ENCODE assay signal across 30 mouse cellular contexts in genomic region chr2:64989426-64990187, GRCm38 (mm10). TPM values are rescaled to one million over a fixed set of nuclear protein-coding genes. Genes with fewer than 3 reads are reported as not detected.
DNase-seq lines count a peak whose midpoint lies in the region; ATAC-seq and TF ChIP-seq lines count a peak whose summit lies in the region.
"Had no signal": no experiment of that assay in that cellular context is flagged by ENCODE, and none has a peak within 500 bp of the region (broad histone marks: within the 10 kb centered on the region; RNA-seq: fewer than 3 reads in every experiment).

No protein-coding gene starts in this region.

- no peak overlapping the region for H3K9ac ChIP-seq in liver, adult 2 months (ENCODE audit: low read depth, low read length)
- H3K9ac ChIP-seq: embryonic facial prominence, embryonic 13.5 days; heart, embryonic 12.5 days; limb, embryonic 12.5 days; liver, embryonic 13.5 days; midbrain, embryonic 12.5 days; neural tube, embryonic 12.5 days had no signal

- peaks cover 11% of the 10 kb centered on the region; the same call in 1 of the 2 replicates for H3K79me2 ChIP-seq in liver, adult 2 months (ENCODE audit: control insufficient read depth, insufficient read depth, low read length)

- POLR2A ChIA-PET in Patski (lab: Charles Lee) = no interaction called here

- in situ Hi-C loops in Patski (cut with MboI; ENCODE audit: low pct_unique_long_range_greater_than_20kb) = no loop called here

- H3K27me3 ChIP-seq in kidney, adult 2 months (replicated peaks; ENCODE audit: control insufficient read depth, insufficient read depth, low read length) = no peaks in the 10 kb centered on the region
- no peaks in the 10 kb centered on the region for H3K27me3 ChIP-seq in liver, adult 2 months (ENCODE audit: control insufficient read depth, insufficient read depth, low read length)
- no peaks in the 10 kb centered on the region for H3K27me3 ChIP-seq in Patski
- H3K27me3 ChIP-seq: embryonic facial prominence, embryonic 13.5 days; heart, embryonic 12.5 days; limb, embryonic 12.5 days; liver, embryonic 13.5 days; midbrain, embryonic 12.5 days; neural tube, embryonic 12.5 days had no signal

- TF ChIP-seq POLR2A in kidney, adult 2 months (IDR thresholded peaks at IDR 0.05; ENCODE audit: low read depth, low read length) = no peak
- no peak for TF ChIP-seq POLR2A in liver, adult 2 months (IDR thresholded peaks at IDR 0.05; ENCODE audit: extremely low read depth, insufficient read depth, low read length)

- no peak for ATAC-seq in Patski
- ATAC-seq: forebrain, embryonic 16.5 days; hindbrain, embryonic 16.5 days had no signal

- no peaks in the 10 kb centered on the region for H3K4me1 ChIP-seq in kidney, adult 2 months (ENCODE audit: control insufficient read depth, insufficient read depth, low read length)
- peaks cover under 1% of the 10 kb centered on the region for H3K4me1 ChIP-seq in liver, adult 2 months (ENCODE audit: control insufficient read depth, insufficient read depth, low read length)
- H3K4me1 ChIP-seq: embryonic facial prominence, embryonic 13.5 days; forebrain, embryonic 10.5 days; limb, embryonic 12.5 days; liver, embryonic 13.5 days; midbrain, embryonic 12.5 days; neural tube, embryonic 12.5 days had no signal

- WGBS in kidney, adult 2 months = 70% methylated on average over 2 of the region's 2 CpGs
- 36% methylated on average over 2 of the region's 2 CpGs for WGBS in liver, adult 2 months

- H3K27ac ChIP-seq in kidney, adult 2 months (ENCODE audit: insufficient read depth, low read depth, low read length) = no peak overlapping the region
- no peak overlapping the region for H3K27ac ChIP-seq in liver, adult 2 months (replicated peaks; ENCODE audit: insufficient read depth, low read depth, low read length)
- H3K27ac ChIP-seq: embryonic facial prominence, embryonic 13.5 days; forebrain, embryonic 10.5 days; gastrocnemius, adult 2 months; limb, embryonic 12.5 days; liver, embryonic 13.5 days; midbrain, embryonic 12.5 days; neural tube, embryonic 12.5 days had no signal

- no peak overlapping the region for H3K4me3 ChIP-seq in kidney, adult 2 months (ENCODE audit: insufficient read depth, low read depth, low read length)
- no peak overlapping the region for H3K4me3 ChIP-seq in liver, adult 2 months (ENCODE audit: insufficient read depth, low read depth, low read length)
- H3K4me3 ChIP-seq: embryonic facial prominence, embryonic 13.5 days; forebrain, embryonic 10.5 days; gastrocnemius, adult 2 months; heart, embryonic 12.5 days; limb, embryonic 12.5 days; liver, embryonic 13.5 days; midbrain, embryonic 12.5 days; myocyte; neural tube, embryonic 12.5 days had no signal

- H3K36me3 ChIP-seq in kidney, adult 2 months (ENCODE audit: control insufficient read depth, insufficient read depth, low read length) = no peaks in the 10 kb centered on the region
- H3K36me3 ChIP-seq in liver, adult 2 months (ENCODE audit: control insufficient read depth, insufficient read depth, low read length) = no peaks in the 10 kb centered on the region; the same call in 1 of the 2 replicates
- H3K36me3 ChIP-seq: embryonic facial prominence, embryonic 13.5 days; forebrain, embryonic 10.5 days; G1E; heart, embryonic 12.5 days; limb, embryonic 12.5 days; liver, embryonic 13.5 days; midbrain, embryonic 12.5 days; neural tube, embryonic 12.5 days had no signal

- peak; percentile 42; the same call in 1 of the 2 replicates for TF ChIP-seq CTCF in kidney, adult 2 months (conservative IDR thresholded peaks at IDR 0.05; ENCODE audit: insufficient read depth, insufficient read length, low read depth, low read length)
- TF ChIP-seq CTCF in liver, adult 2 months (IDR thresholded peaks at IDR 0.05; ENCODE audit: low read depth, low read length) = peak; percentile 43
- TF ChIP-seq CTCF in Patski (IDR thresholded peaks at IDR 0.05) = peak; percentile 18

- CTCF ChIA-PET in Patski (lab: Charles Lee) = interaction anchor here (0.9 kb wide), 1 partner anchor 13 kb away, joined by 3 read pairs; no protein-coding TSS in a partner anchor

- DNase-seq in kidney, adult 2 months = peak; percentile 23
- DNase-seq in kidney, postnatal 10 days = no peak
- DNase-seq in liver, adult 2 months (ENCODE audit: extremely low read depth, low read depth, low spot score) = peak; percentile 72
- DNase-seq in liver (no peak), ES-CJ7 (ENCODE audit: low read depth, low spot score) (peak; percentile 12), Patski (ENCODE audit: low read depth, low spot score) (no peak)
- DNase-seq in adrenal gland, postnatal 36 days = no peak
- DNase-seq in thymus, postnatal 4 days = no peak
- DNase-seq: adrenal gland, postnatal 25 days; B cell, adult 2 months; cerebellum, adult 9-11 months; gastrocnemius, adult 2 months; gastrocnemius, postnatal 36 days; heart, adult 18-20 months; heart, postnatal 10 days; kidney, adult 8-10 months; liver, embryonic 13.5 days; lung, adult 2 months; right cerebral cortex, postnatal 4 days; thymus, adult 2 months had no signal

RNA-seq across cellular contexts. Expression of gene Grb14, which starts 35.2 kb away (rescaled TPM):
- polyA plus RNA-seq in kidney, adult 2 months (2012; rRNA removed) = 15.2 and 16.2 TPM in 2 replicates
- total RNA-seq in liver, adult 2 months (2014; rRNA removed) = 43.8 and 47.6 TPM in 2 replicates
- polyA plus RNA-seq in liver, adult 2 months (2012; rRNA removed) = 16.1 and 17.6 TPM in 2 replicates
- polyA plus RNA-seq in Patski (2021) = 7.5 TPM
- 10 to 100 TPM; 19.6 to 41.5 TPM for total RNA-seq in adrenal gland, postnatal 36 days (2021)
- polyA plus RNA-seq: G1E had no signal

Comparison
In these comparisons a context has a peak if more than half of its experiments do, and no peak if none do; other contexts are left out.
1. DNase-seq: peak in kidney, adult 2 months (single experiment), liver, adult 2 months (single experiment) and ES-CJ7 (single experiment); none in kidney, postnatal 10 days (single experiment), liver (single experiment), Patski (single experiment), adrenal gland, postnatal 36 days (0 of 2) and thymus, postnatal 4 days (single experiment).
2. Peak in every context shown above with its lines, with median percentiles within 50 percentile points of each other: CTCF ChIP-seq.